In genomic region chr15:83008761-83009423, GRCm38 (mm10) we compare ENCODE assay signal across 10 mouse cellular contexts. TPM values are rescaled to one million over a fixed set of nuclear protein-coding genes. Genes with fewer than 3 reads are reported as not detected.
A peak's percentile ranks its signal among the peaks of the same experiment; 100 is the strongest.
DNase-seq lines count a peak whose midpoint lies in the region; ATAC-seq and TF ChIP-seq lines count a peak whose summit lies in the region.
"Had no signal": no experiment of that assay in that cellular context is flagged by ENCODE, and none has a peak within 500 bp of the region (broad histone marks: within the 10 kb centered on the region; RNA-seq: fewer than 3 reads in every experiment).

No protein-coding gene starts in this region.

- H3K36me3 ChIP-seq in liver, embryonic 15.5 days (replicated peaks), result no peaks in the 10 kb centered on the region
- no peaks in the 10 kb centered on the region for H3K36me3 ChIP-seq in liver, embryonic 11.5 days (ENCODE audit: control insufficient read depth, insufficient read depth, low read length)
- no peaks in the 10 kb centered on the region for H3K36me3 ChIP-seq in CH12.LX (replicated peaks in 1 of 2; ENCODE audit: control insufficient read depth in 1 of 2, insufficient read depth in 1 of 2, low read length in 1 of 2)
- no peaks in the 10 kb centered on the region for H3K36me3 ChIP-seq in thymus, adult 2 months (ENCODE audit: control insufficient read depth, insufficient read depth, low read length)
- H3K36me3 ChIP-seq in midbrain, embryonic 16.5 days (ENCODE audit: control insufficient read depth, insufficient read depth, low read length), result no peaks in the 10 kb centered on the region
- no peaks in the 10 kb centered on the region for H3K36me3 ChIP-seq in neural tube, embryonic 15.5 days

- TF ChIP-seq POLR2A in CH12.LX (IDR thresholded peaks at IDR 0.05; ENCODE audit: low read depth, low read length), result no peak
- TF ChIP-seq POLR2A in thymus, adult 2 months (IDR thresholded peaks at IDR 0.05; ENCODE audit: control insufficient read depth, extremely low read depth, insufficient read depth, low read length, poor library complexity), result no peak

- DNase-seq in liver, embryonic 11.5 days (ENCODE audit: low spot score), result no peak
- DNase-seq in CH12.LX (ENCODE audit: extremely low read depth), result peak; percentile 66
- DNase-seq in induced T-regulatory cell, adult 2 months (ENCODE audit: low read depth), result peak; percentile 68
- peak; percentile 55 for DNase-seq in thymus, adult 2 months
- DNase-seq in kidney, adult 9 months, result no peak

- H3K9ac ChIP-seq in liver, embryonic 15.5 days, result no peak overlapping the region
- no peak overlapping the region for H3K9ac ChIP-seq in liver, embryonic 11.5 days (ENCODE audit: low read depth, low read length)
- H3K9ac ChIP-seq in CH12.LX (ENCODE audit: insufficient read depth, low read depth), result no peak overlapping the region
- no peak overlapping the region for H3K9ac ChIP-seq in midbrain, embryonic 16.5 days (ENCODE audit: low read depth, low read length)
- no peak overlapping the region for H3K9ac ChIP-seq in neural tube, embryonic 15.5 days (replicated peaks)
- H3K9ac ChIP-seq: lung, embryonic 14.5 days had no signal

- peak; percentile 56 for TF ChIP-seq EP300 in CH12.LX (IDR thresholded peaks at IDR 0.05; ENCODE audit: low read length)

- WGBS in liver, embryonic 15.5 days (ENCODE audit: insufficient replicate concordance), result 45% methylated on average over 13 of the region's 13 CpGs
- 56% methylated on average over 13 of the region's 13 CpGs for WGBS in liver, embryonic 11.5 days
- WGBS in thymus, adult 2 months, result 18% methylated on average over 13 of the region's 13 CpGs
- 77% methylated on average over 13 of the region's 13 CpGs for WGBS in midbrain, embryonic 16.5 days
- 75% methylated on average over 13 of the region's 13 CpGs for WGBS in neural tube, embryonic 15.5 days

- H3K4me1 ChIP-seq in liver, embryonic 15.5 days (replicated peaks), result peaks cover 27% of the 10 kb centered on the region; the same call in 1 of the 2 replicates
- H3K4me1 ChIP-seq in liver, embryonic 11.5 days (replicated peaks; ENCODE audit: control insufficient read depth, insufficient read depth, low read length), result peaks cover 10% of the 10 kb centered on the region
- H3K4me1 ChIP-seq in CH12.LX (ENCODE audit: control insufficient read depth in 1 of 2, insufficient read depth in 2 of 2), result peaks cover 15 to 66% of the 10 kb centered on the region in 2 experiments
- H3K4me1 ChIP-seq in thymus, adult 2 months (replicated peaks; ENCODE audit: control insufficient read depth, insufficient read depth, low read length), result peaks cover 8% of the 10 kb centered on the region
- peaks cover 13% of the 10 kb centered on the region for H3K4me1 ChIP-seq in midbrain, embryonic 16.5 days (ENCODE audit: control insufficient read depth, insufficient read depth, low read length)
- peaks cover 21% of the 10 kb centered on the region for H3K4me1 ChIP-seq in neural tube, embryonic 15.5 days

- no peak overlapping the region for H3K4me3 ChIP-seq in liver, embryonic 15.5 days (replicated peaks)
- no peak overlapping the region for H3K4me3 ChIP-seq in liver, embryonic 11.5 days (ENCODE audit: low read depth, low read length)
- no peak overlapping the region for H3K4me3 ChIP-seq in CH12.LX (replicated peaks in 1 of 3; ENCODE audit: low read depth in 2 of 3, low read length in 2 of 3, poor library complexity in 1 of 3)
- no peak overlapping the region for H3K4me3 ChIP-seq in thymus, adult 2 months (ENCODE audit: control insufficient read depth, insufficient read depth, low read length)
- no peak overlapping the region for H3K4me3 ChIP-seq in midbrain, embryonic 16.5 days (ENCODE audit: low read depth, low read length)
- no peak overlapping the region for H3K4me3 ChIP-seq in neural tube, embryonic 15.5 days (replicated peaks)
- H3K4me3 ChIP-seq: layer of hippocampus, adult 2 months had no signal

- ATAC-seq in liver, embryonic 15.5 days (ENCODE audit: insufficient read depth), result peak; percentile 37; the same call in 1 of the 2 replicates
- no peak for ATAC-seq in liver, embryonic 11.5 days (replicated peaks; ENCODE audit: low FRiP score)
- no peak for ATAC-seq in midbrain, embryonic 16.5 days
- no peak for ATAC-seq in neural tube, embryonic 15.5 days (ENCODE audit: low FRiP score)

- TF ChIP-seq RAD21 in CH12.LX (IDR thresholded peaks at IDR 0.05; ENCODE audit: low read depth, low read length), result no peak; the same call in 1 of the 2 replicates

- H3K79me2 ChIP-seq in CH12.LX (replicated peaks; ENCODE audit: control insufficient read depth, extremely low read depth, insufficient read depth, poor library complexity, severe bottlenecking), result no peaks in the 10 kb centered on the region

- in situ Hi-C loops in CH12.LX (cut with MboI; ENCODE audit: low pct_ligation_motif_present, low pct_unique_long_range_greater_than_20kb, low sequenced_read_pairs), result no loop called here

- dilution Hi-C loops in CH12.LX (cut with MboI; ENCODE audit: extremely low pct_ligation_motif_present, extremely low pct_unique_long_range_greater_than_20kb, low sequenced_read_pairs), result no loop called here

- no peak for TF ChIP-seq CTCF in CH12.LX (conservative IDR thresholded peaks at IDR 0.05 in 1 of 2, IDR thresholded peaks at IDR 0.05 in 1 of 2; ENCODE audit: low read depth in 2 of 2, low read length in 2 of 2)
- TF ChIP-seq CTCF in thymus, adult 2 months (IDR thresholded peaks at IDR 0.05; ENCODE audit: borderline replicate concordance, control insufficient read depth, extremely low read depth, insufficient read depth, low read length, poor library complexity), result no peak

- no peak overlapping the region for H3K4me2 ChIP-seq in liver, embryonic 15.5 days
- H3K4me2 ChIP-seq in liver, embryonic 11.5 days, result no peak overlapping the region
- H3K4me2 ChIP-seq in CH12.LX (ENCODE audit: insufficient read depth, low read depth, poor library complexity, severe bottlenecking), result peak overlapping the region; percentile 1; the same call in 1 of the 2 replicates
- no peak overlapping the region for H3K4me2 ChIP-seq in midbrain, embryonic 16.5 days (ENCODE audit: low read length)
- no peak overlapping the region for H3K4me2 ChIP-seq in neural tube, embryonic 15.5 days
- H3K4me2 ChIP-seq: lung, embryonic 14.5 days had no signal

- peak overlapping the region; percentile 53 for H3K27ac ChIP-seq in liver, embryonic 15.5 days (replicated peaks)
- H3K27ac ChIP-seq in liver, embryonic 11.5 days (ENCODE audit: low read depth, low read length), result no peak overlapping the region
- H3K27ac ChIP-seq in CH12.LX (ENCODE audit: insufficient read depth, low read depth), result peak overlapping the region; percentile 17; the same call in 1 of the 2 replicates
- peak overlapping the region; percentile 12; the same call in 1 of the 2 replicates for H3K27ac ChIP-seq in thymus, adult 2 months (ENCODE audit: control insufficient read depth, insufficient read depth, low read length)
- no peak overlapping the region for H3K27ac ChIP-seq in midbrain, embryonic 16.5 days (ENCODE audit: low read length)
- no peak overlapping the region for H3K27ac ChIP-seq in neural tube, embryonic 15.5 days (replicated peaks)
- H3K27ac ChIP-seq: layer of hippocampus, adult 2 months had no signal

- no peaks in the 10 kb centered on the region for H3K9me3 ChIP-seq in liver, embryonic 15.5 days (replicated peaks)
- no peaks in the 10 kb centered on the region for H3K9me3 ChIP-seq in liver, embryonic 11.5 days (ENCODE audit: control insufficient read depth, low read length)
- H3K9me3 ChIP-seq in CH12.LX (replicated peaks; ENCODE audit: low read length), result no peaks in the 10 kb centered on the region
- H3K9me3 ChIP-seq in midbrain, embryonic 16.5 days (replicated peaks; ENCODE audit: control insufficient read depth, low read length, poor library complexity, severe bottlenecking), result no peaks in the 10 kb centered on the region
- H3K9me3 ChIP-seq in neural tube, embryonic 15.5 days (replicated peaks), result no peaks in the 10 kb centered on the region

- H3K27me3 ChIP-seq in liver, embryonic 15.5 days, result no peaks in the 10 kb centered on the region
- H3K27me3 ChIP-seq in liver, embryonic 11.5 days (replicated peaks; ENCODE audit: control insufficient read depth, insufficient read depth, low read length), result no peaks in the 10 kb centered on the region
- H3K27me3 ChIP-seq in CH12.LX (replicated peaks), result no peaks in the 10 kb centered on the region
- H3K27me3 ChIP-seq in thymus, adult 2 months (ENCODE audit: control insufficient read depth, insufficient read depth, low read length), result no peaks in the 10 kb centered on the region
- no peaks in the 10 kb centered on the region for H3K27me3 ChIP-seq in midbrain, embryonic 16.5 days (ENCODE audit: control insufficient read depth, insufficient read depth, low read depth, low read length)
- peaks cover 12% of the 10 kb centered on the region; the same call in 1 of the 2 replicates for H3K27me3 ChIP-seq in neural tube, embryonic 15.5 days (replicated peaks)

TF ChIP-seq in CH12.LX, 34 proteins besides CTCF, POLR2A, EP300 and RAD21 (continues in another document):
- TF ChIP-seq MEF2A (IDR thresholded peaks at IDR 0.05; ENCODE audit: borderline replicate concordance, low read depth, low read length) (peak; percentile 60; the same call in 1 of the 2 replicates), JUN (IDR thresholded peaks at IDR 0.05; ENCODE audit: insufficient read depth, low read depth, low read length) (no peak), USF1 (IDR thresholded peaks at IDR 0.05; ENCODE audit: low read depth, low read length) (no peak), CHD2 (IDR thresholded peaks at IDR 0.05; ENCODE audit: low read length) (peak; percentile 56), SMC3 (IDR thresholded peaks at IDR 0.05; ENCODE audit: low read depth, low read length) (no peak)

RNA-seq across cellular contexts. Expression of gene Tcf20, which starts 21.2 kb away (rescaled TPM):
- polyA plus RNA-seq in liver, embryonic 15.5 days (2015; fragmentation: Nextera tagmentation; extraction: Ambion mirVana), result 2.1 and 2.4 TPM in 2 replicates
- polyA plus RNA-seq in liver, embryonic 11.5 days (2014; fragmentation: Nextera tagmentation; extraction: Ambion mirVana), result 6.4 and 7.1 TPM in 2 replicates
- total RNA-seq in CH12.LX (2012; rRNA removed) (47.2 and 49.2 TPM in 2 replicates), CH12.LX (2014; rRNA removed) (26.0 and 27.0 TPM in 2 replicates)
- 28.5 and 29.0 TPM in 2 replicates for polyA plus RNA-seq in CH12.LX (2012; ENCODE audit: insufficient read length, low read depth)
- polyA plus RNA-seq in thymus, adult 2 months (2012; rRNA removed), result 48.7 and 69.3 TPM in 2 replicates
- 13.0 and 13.6 TPM in 2 replicates for polyA plus RNA-seq in midbrain, embryonic 16.5 days (2015; fragmentation: Nextera tagmentation; extraction: Ambion mirVana)
- 11.2 and 11.5 TPM in 2 replicates for polyA plus RNA-seq in neural tube, embryonic 15.5 days (2015; fragmentation: Nextera tagmentation; extraction: Ambion mirVana)

RNA-seq across cellular contexts. Expression of gene Nfam1, which starts 24.2 kb away (rescaled TPM):
- polyA plus RNA-seq in liver, embryonic 15.5 days (2015; fragmentation: Nextera tagmentation; extraction: Ambion mirVana), result 12.1 and 12.8 TPM in 2 replicates
- polyA plus RNA-seq in liver, embryonic 11.5 days (2014; fragmentation: Nextera tagmentation; extraction: Ambion mirVana), result 6.6 and 7.4 TPM in 2 replicates
- 0.04 and 0.25 TPM in 2 replicates for total RNA-seq in CH12.LX (2012; rRNA removed)
- total RNA-seq in CH12.LX (2014; rRNA removed), result 0.20 and 0.23 TPM in 2 replicates
- polyA plus RNA-seq in CH12.LX (2012; ENCODE audit: insufficient read length, low read depth), result 0.74 and 0.81 TPM in 2 replicates
- 8.1 and 9.8 TPM in 2 replicates for polyA plus RNA-seq in thymus, adult 2 months (2012; rRNA removed)
- polyA plus RNA-seq in midbrain, embryonic 16.5 days (2015; fragmentation: Nextera tagmentation; extraction: Ambion mirVana), result 2.6 and 3.0 TPM in 2 replicates
- 1.7 and 2.5 TPM in 2 replicates for polyA plus RNA-seq in neural tube, embryonic 15.5 days (2015; fragmentation: Nextera tagmentation; extraction: Ambion mirVana)

Comparison
In these comparisons a context has a peak if more than half of its experiments do, and no peak if none do; other contexts are left out.
1. H3K27ac ChIP-seq: peak in liver, embryonic 15.5 days (single experiment), CH12.LX (single experiment) and thymus, adult 2 months (single experiment); none in liver, embryonic 11.5 days (single experiment), midbrain, embryonic 16.5 days (single experiment) and neural tube, embryonic 15.5 days (single experiment).
2. DNase-seq: peak in CH12.LX (single experiment), induced T-regulatory cell, adult 2 months (single experiment) and thymus, adult 2 months (single experiment); none in liver, embryonic 11.5 days (single experiment) and kidney, adult 9 months (single experiment).